Mouse (Mus musculus): ENCODE results near the gene Nat8f2. TPM values are rescaled to one million over a fixed set of nuclear protein-coding genes. Genes with fewer than 3 reads are reported as not detected.
"Not testable (repeated sequence)": the region's sequence is repeated elsewhere in the genome, so short reads cannot be mapped to it uniquely, and the experiment has no call there.

Gene Nat8f2
- polyA plus RNA-seq, 1 experiment from 2014 or later = not detected

DNA sequence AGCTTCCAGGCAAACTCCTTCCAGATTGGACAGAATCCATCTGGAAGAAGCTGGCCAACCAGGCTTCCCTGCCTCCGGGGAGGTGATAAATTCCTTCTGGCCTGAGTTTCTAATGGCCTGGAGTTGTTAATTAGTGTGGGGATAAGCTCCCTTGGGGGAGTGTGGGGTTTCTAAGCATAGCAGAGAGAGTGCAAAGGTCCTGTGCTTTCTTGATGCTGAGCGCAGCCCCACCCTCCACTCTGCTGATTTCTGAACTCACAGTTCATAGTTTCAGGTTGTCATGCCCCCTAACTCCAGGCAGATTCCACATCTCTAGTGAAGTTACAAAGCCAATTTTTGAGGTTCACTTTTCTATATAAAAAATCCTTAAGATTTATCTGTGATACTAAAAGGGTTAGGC, 33.9 kb downstream of the Nat8f2 start:
- not testable (repeated sequence) for H3K27ac ChIP-seq; H3K9me3 ChIP-seq; ATAC-seq (replicated peaks); H3K4me2 ChIP-seq; H3K36me3 ChIP-seq (replicated peaks); H3K4me1 ChIP-seq; H3K4me3 ChIP-seq; H3K27me3 ChIP-seq (replicated peaks); H3K9ac ChIP-seq
- WGBS = 80% methylated on average over 1 of the region's 2 CpGs

- not testable (repeated sequence) for H3K4me3 ChIP-seq; H3K4me2 ChIP-seq; H3K9me3 ChIP-seq; H3K27ac ChIP-seq; H3K36me3 ChIP-seq (replicated peaks); H3K4me1 ChIP-seq; H3K9ac ChIP-seq; ATAC-seq (replicated peaks); H3K27me3 ChIP-seq (replicated peaks)
These were observed 34.4 kb downstream of the Nat8f2 start for GRCm38 (mm10) chr6:85834504-85835100.

DNA sequence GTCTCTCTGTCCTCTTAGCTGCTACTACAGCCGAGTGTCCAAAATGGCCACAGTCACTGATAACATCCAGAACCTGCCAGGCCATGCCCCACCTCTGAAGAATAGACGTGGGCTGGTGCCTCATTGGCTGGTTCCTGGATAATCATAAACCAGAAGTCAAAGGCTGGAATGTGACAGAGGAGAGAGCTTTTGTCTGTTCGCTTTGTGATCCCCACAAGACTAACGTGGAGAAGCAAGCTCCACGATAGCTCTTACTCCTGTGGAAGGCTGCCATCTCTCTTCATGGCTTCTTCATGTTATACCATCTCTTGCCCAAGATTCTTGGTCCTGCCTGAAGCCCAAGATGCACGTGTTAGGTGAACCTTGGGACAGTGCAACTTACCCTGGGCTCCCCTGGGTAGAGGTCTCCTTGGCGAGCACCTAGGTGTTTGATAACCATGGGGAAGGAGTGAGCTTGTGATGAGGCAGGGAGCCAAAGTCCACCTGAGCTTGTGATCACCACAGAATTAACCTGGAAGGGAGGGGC, 37.1 kb downstream of the Nat8f2 start, which contains the start of gene Nat8:
Gene Nat8 (minus strand): TSS at position 287 of the 526 bp plus-strand sequence.
- H3K27me3 ChIP-seq (replicated peaks) = no peaks in the 10 kb centered on the region
- H3K4me3 ChIP-seq = no peak within 1 kb of the TSS
- no peak for ATAC-seq (replicated peaks)
- WGBS = 78% methylated on average over 7 of the region's 7 CpGs
- no peak within 1 kb of the TSS for H3K9ac ChIP-seq
- H3K9me3 ChIP-seq = no peaks in the 10 kb centered on the region
- H3K4me1 ChIP-seq = no peaks in the 10 kb centered on the region
- no peaks in the 10 kb centered on the region for H3K36me3 ChIP-seq (replicated peaks)
- H3K27ac ChIP-seq = no peak within 1 kb of the TSS
- no peak within 1 kb of the TSS for H3K4me2 ChIP-seq

DNA sequence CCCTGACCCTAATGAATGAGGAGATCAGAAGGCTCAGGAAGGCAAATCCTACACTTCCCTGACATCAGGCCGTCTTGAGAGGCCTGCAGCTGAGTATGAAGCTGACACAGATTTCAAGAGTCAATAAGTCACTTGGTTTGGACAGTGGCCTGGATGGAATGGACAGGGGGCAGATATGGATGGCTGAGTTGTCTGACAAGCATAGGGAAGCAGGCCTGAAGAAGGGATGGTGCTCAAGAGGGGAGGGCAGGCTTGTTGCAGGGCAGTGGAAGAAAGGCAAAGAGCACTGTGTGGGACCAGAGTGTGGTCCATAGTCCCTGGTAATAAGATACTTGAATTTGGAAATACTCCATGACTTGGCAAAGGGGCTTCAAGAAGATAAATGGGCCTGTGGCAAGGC, 39.5 kb downstream of the Nat8f2 start:
- H3K4me3 ChIP-seq = no peak overlapping the region
- no peak overlapping the region for H3K4me2 ChIP-seq
- no peaks in the 10 kb centered on the region for H3K9me3 ChIP-seq
- WGBS = 68% methylated on average over 1 of the region's 1 CpGs
- no peak overlapping the region for H3K27ac ChIP-seq
- H3K27me3 ChIP-seq (replicated peaks) = no peaks in the 10 kb centered on the region
- ATAC-seq (replicated peaks) = no peak
- H3K4me1 ChIP-seq = no peaks in the 10 kb centered on the region
- no peak overlapping the region for H3K9ac ChIP-seq
- H3K36me3 ChIP-seq (replicated peaks) = no peaks in the 10 kb centered on the region

- H3K4me3 ChIP-seq = no peak overlapping the region
These were observed 43.1 kb downstream of the Nat8f2 start for GRCm38 (mm10) chr6:85825886-85826285.

GRCm38 (mm10) chr6:85823382-85824090, 45.4 kb downstream of the Nat8f2 start:
- Histone ChIP-seq H3K27ac (no peak overlapping the region), H3K27me3 (replicated peaks) (no peaks in the 10 kb centered on the region), H3K9me3 (no peaks in the 10 kb centered on the region), H3K36me3 (replicated peaks) (no peaks in the 10 kb centered on the region), H3K4me1 (no peaks in the 10 kb centered on the region), H3K4me3 (no peak overlapping the region), H3K9ac (no peak overlapping the region), H3K4me2 (no peak overlapping the region)
- WGBS = 87% methylated on average over 1 of the region's 1 CpGs
- ATAC-seq (replicated peaks) = no peak

More at GRCm38 (mm10) chr6:85825886-85826285, 43.1 kb downstream of the Nat8f2 start:
- no peaks in the 10 kb centered on the region for H3K36me3 ChIP-seq (replicated peaks)
- H3K9me3 ChIP-seq = no peaks in the 10 kb centered on the region
- no peaks in the 10 kb centered on the region for H3K4me1 ChIP-seq
- WGBS = 88% methylated on average over 2 of the region's 2 CpGs
- no peaks in the 10 kb centered on the region for H3K27me3 ChIP-seq (replicated peaks)
- no peak overlapping the region for H3K4me2 ChIP-seq
- no peak for ATAC-seq (replicated peaks)
- H3K9ac ChIP-seq = no peak overlapping the region
- H3K27ac ChIP-seq = no peak overlapping the region

GRCm38 (mm10) chr6:85822286-85822685, 46.7 kb downstream of the Nat8f2 start:
- 84% methylated on average over 4 of the region's 4 CpGs for WGBS
- no peak overlapping the region for H3K4me2 ChIP-seq
- H3K36me3 ChIP-seq (replicated peaks) = no peaks in the 10 kb centered on the region

GRCm38 (mm10) chr6:85820837-85821236, 48.1 kb downstream of the Nat8f2 start, which contains the start of the genes Nat8f6 and Nat8f5:
Gene Nat8f6, minus strand, starts transcription at chr6:85820954.
Gene Nat8f5, minus strand, starts transcription at chr6:85820972.
- Histone ChIP-seq H3K27me3 (replicated peaks) (no peaks in the 10 kb centered on the region), H3K36me3 (replicated peaks) (no peaks in the 10 kb centered on the region), H3K9me3 (no peaks in the 10 kb centered on the region), H3K4me3 (no peak within 1 kb of the TSS), H3K27ac (no peak within 1 kb of the TSS), H3K9ac (no peak within 1 kb of the TSS), H3K4me2 (no peak within 1 kb of the TSS), H3K4me1 (no peaks in the 10 kb centered on the region)
- ATAC-seq (replicated peaks) = no peak
- WGBS = 88% methylated on average over 5 of the region's 5 CpGs

More at GRCm38 (mm10) chr6:85822286-85822685, 46.7 kb downstream of the Nat8f2 start:
- Histone ChIP-seq H3K4me3 (no peak overlapping the region), H3K9me3 (no peaks in the 10 kb centered on the region), H3K9ac (no peak overlapping the region), H3K27me3 (replicated peaks) (no peaks in the 10 kb centered on the region), H3K27ac (no peak overlapping the region), H3K4me1 (no peaks in the 10 kb centered on the region)
- ATAC-seq (replicated peaks) = no peak

GRCm38 (mm10) chr6:85818338-85818737, 50.6 kb downstream of the Nat8f2 start:
- 17% methylated on average over 1 of the region's 1 CpGs for WGBS
- no peak overlapping the region for H3K4me3 ChIP-seq

More at GRCm38 (mm10) chr6:85818338-85818737, 50.6 kb downstream of the Nat8f2 start:
- Histone ChIP-seq H3K27ac (no peak overlapping the region), H3K27me3 (replicated peaks) (no peaks in the 10 kb centered on the region), H3K36me3 (replicated peaks) (no peaks in the 10 kb centered on the region), H3K9me3 (no peaks in the 10 kb centered on the region), H3K4me2 (no peak overlapping the region), H3K4me1 (no peaks in the 10 kb centered on the region), H3K9ac (no peak overlapping the region)
- no peak for ATAC-seq (replicated peaks)

Other genes with a start within 250 kb of the Nat8f2 start
- not detected in 2 replicates for gene Nat8f7, start 156.0 kb downstream of the Nat8f2 start, polyA plus RNA-seq (2015; fragmentation: Nextera tagmentation; extraction: Ambion mirVana)
- gene Nat8f3, start 103.4 kb downstream of the Nat8f2 start, polyA plus RNA-seq (2015; fragmentation: Nextera tagmentation; extraction: Ambion mirVana) = 0.28 and 0.36 TPM in 2 replicates
- not detected in 2 replicates for gene Nat8f6, start 48.2 kb downstream of the Nat8f2 start, polyA plus RNA-seq (2015; fragmentation: Nextera tagmentation; extraction: Ambion mirVana)
- 0.18 and 0.35 TPM in 2 replicates for gene Nat8f5, start 48.2 kb downstream of the Nat8f2 start, polyA plus RNA-seq (2015; fragmentation: Nextera tagmentation; extraction: Ambion mirVana)
- 0.26 TPM in 1 of 2 replicates, not detected in the other for gene Nat8, start 37.1 kb downstream of the Nat8f2 start, polyA plus RNA-seq (2015; fragmentation: Nextera tagmentation; extraction: Ambion mirVana)
- gene Nat8f4, start 35.7 kb upstream of the Nat8f2 start, polyA plus RNA-seq (2015; fragmentation: Nextera tagmentation; extraction: Ambion mirVana) = 6.1 and 7.1 TPM in 2 replicates
- gene Tprkb, start 42.7 kb upstream of the Nat8f2 start, polyA plus RNA-seq (2015; fragmentation: Nextera tagmentation; extraction: Ambion mirVana) = 39.8 and 49.5 TPM in 2 replicates
- gene Nat8f1, start 46.5 kb upstream of the Nat8f2 start, polyA plus RNA-seq (2015; fragmentation: Nextera tagmentation; extraction: Ambion mirVana) = 19.0 and 22.5 TPM in 2 replicates
- 53.9 and 60.8 TPM in 2 replicates for gene Dusp11, start 92.5 kb upstream of the Nat8f2 start, polyA plus RNA-seq (2015; fragmentation: Nextera tagmentation; extraction: Ambion mirVana)
- not detected in 2 replicates for gene Figla, start 147.0 kb upstream of the Nat8f2 start, polyA plus RNA-seq (2015; fragmentation: Nextera tagmentation; extraction: Ambion mirVana)
- 206 and 209 TPM in 2 replicates for gene Add2, start 159.5 kb upstream of the Nat8f2 start, polyA plus RNA-seq (2015; fragmentation: Nextera tagmentation; extraction: Ambion mirVana)

All from midbrain, embryonic 15.5 days (tissue).